Mouse (Mus musculus) hindbrain, embryonic 16.5 days (tissue): Measurements from ENCODE around the gene Gpx6. TPM values are rescaled to one million over a fixed set of nuclear protein-coding genes. Genes with fewer than 3 reads are reported as not detected.

ENCODE experiments used
- ATAC-seq: fragments of 200-750 bp; cut with Nextera tagmentation; 2 replicates; pipeline ENCODE4 v1.8.0; 2017; ENCODE audit warnings: moderate TSS enrichment, moderate library complexity
- H3K27ac ChIP-seq: fragments of 300-500 bp; sonication (generic); 2 replicates; pipeline ENCODE4 v1.5.1; 2014; ENCODE audit warnings: low read depth, mild to moderate bottlenecking, control low read depth, low read length, moderate library complexity
- H3K27me3 ChIP-seq: fragments of 300-500 bp; sonication (generic); replicated peaks from 2 replicates; pipeline ENCODE4 v1.6.1; 2014; ENCODE audit warnings: low read length; ENCODE audit not compliant: control insufficient read depth, insufficient read depth
- H3K36me3 ChIP-seq: fragments of 300-500 bp; sonication (generic); 2 replicates; pipeline ENCODE4 v1.6.1; 2014; ENCODE audit warnings: mild to moderate bottlenecking, low read length, moderate library complexity, mixed read lengths; ENCODE audit not compliant: control insufficient read depth, insufficient read depth
- H3K4me1 ChIP-seq: fragments of 300-500 bp; sonication (generic); 2 replicates; pipeline ENCODE4 v1.6.1; 2014; ENCODE audit warnings: low read depth, low read length; ENCODE audit not compliant: control insufficient read depth, insufficient read depth
- H3K4me2 ChIP-seq: fragments of 300-500 bp; sonication (generic); 2 replicates; pipeline ENCODE4 v1.6.1; 2014; ENCODE audit warnings: mild to moderate bottlenecking, low read length, control low read depth, moderate library complexity
- H3K4me3 ChIP-seq: fragments of 300-500 bp; sonication (generic); 2 replicates; pipeline ENCODE4 v1.5.1; 2014; ENCODE audit warnings: mild to moderate bottlenecking, low read length, control low read depth, moderate library complexity
- H3K9ac ChIP-seq: fragments of 300-500 bp; sonication (generic); 2 replicates; pipeline ENCODE4 v1.6.1; 2014; ENCODE audit warnings: low read depth, mild to moderate bottlenecking, control low read depth, low read length, moderate library complexity
- H3K9me3 ChIP-seq: fragments of 300-500 bp; sonication (generic); 2 replicates; pipeline ENCODE4 v1.6.1; 2014; ENCODE audit warnings: mild to moderate bottlenecking, low read length, moderate library complexity; ENCODE audit not compliant: control insufficient read depth
- WGBS: fragments of 180-500 bp; shearing (Covaris S2); extraction: QIAGEN DNeasy Blood & Tissue Kit; methylation state at CpG from one replicate; pipeline ENCODE4 v1.1.7; 2014; 5-methylcytosine and 5-hydroxymethylcytosine counted together
- polyA plus RNA-seq: library from polyadenylated mRNA; unstranded; fragments of >200 nt; fragmentation: Nextera tagmentation; extraction: Ambion mirVana; gene quantifications from 2 replicates; pipeline ENCODE4 v1.2.1, GENCODE M21; 2015

Gene Gpx6
- polyA plus RNA-seq, 1 experiment from 2014 or later = 0.64 TPM

DNA sequence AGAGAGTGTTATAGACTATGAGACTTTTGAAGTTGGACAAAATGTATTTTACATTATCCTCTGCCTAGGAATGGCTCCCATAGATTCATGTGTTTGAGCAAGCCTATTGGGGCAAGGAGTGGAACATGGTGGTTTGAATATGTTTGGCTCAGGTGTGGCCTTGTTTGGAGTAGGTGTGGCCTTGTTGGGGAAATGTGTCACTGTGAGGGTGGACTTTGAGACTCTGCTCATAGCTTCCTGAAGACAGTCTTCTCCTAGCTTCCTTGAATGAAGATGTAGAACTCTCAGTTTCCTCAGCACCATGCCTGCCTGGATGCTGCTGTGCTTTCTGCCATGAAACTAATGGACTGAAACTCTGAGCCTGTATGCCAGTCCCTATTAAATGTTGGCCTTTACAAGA is 38.7 kb downstream of the Gpx6 start:
- Histone ChIP-seq H3K9ac (no peak overlapping the region), H3K36me3 (no peaks in the 10 kb centered on the region), H3K4me2 (no peak overlapping the region), H3K27me3 (no peaks in the 10 kb centered on the region), H3K4me1 (no peaks in the 10 kb centered on the region), H3K9me3 (no peaks in the 10 kb centered on the region), H3K27ac (no peak overlapping the region), H3K4me3 (no peak overlapping the region)
- no peak for ATAC-seq

DNA sequence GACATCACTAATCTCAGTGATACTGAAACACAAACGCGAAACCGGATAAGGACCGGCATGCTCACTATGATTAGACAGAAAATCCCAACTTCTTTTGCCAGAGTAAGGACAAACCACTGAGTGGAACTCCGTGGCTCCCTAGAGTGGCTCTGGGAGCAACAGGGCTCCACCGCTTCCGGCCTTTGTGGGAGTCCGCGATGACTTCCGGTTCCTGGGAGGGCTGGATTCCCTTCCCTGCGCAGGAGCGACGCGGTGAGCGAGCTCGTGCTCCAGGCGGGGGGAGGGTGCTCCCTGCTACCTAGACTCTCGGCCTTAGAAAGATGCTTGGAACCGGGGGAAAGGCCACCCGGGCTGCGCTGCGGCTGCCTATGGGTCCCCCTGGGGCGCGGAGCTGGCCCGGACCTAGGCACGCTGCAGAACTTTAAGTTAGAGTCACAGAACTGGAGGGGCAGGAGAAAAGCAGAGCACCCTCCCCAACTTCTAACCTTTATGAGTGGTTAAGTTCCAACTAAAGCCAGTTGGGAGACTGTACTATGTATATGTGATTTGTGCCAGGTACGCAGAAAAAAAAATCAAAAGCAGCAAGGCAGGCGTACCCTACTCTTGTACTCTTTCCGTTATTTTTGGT is 50.8 kb downstream of the Gpx6 start, which contains the start of gene Zscan12:
TSS of gene Zscan12 (plus strand) at position 200 of the 628 bp plus-strand sequence.
- Histone ChIP-seq H3K27ac (peak within 1 kb of the TSS; percentile 77), H3K4me1 (peaks cover 17% of the 10 kb centered on the region), H3K4me3 (peak within 1 kb of the TSS; percentile 94), H3K4me2 (peak within 1 kb of the TSS; percentile 68), H3K27me3 (no peaks in the 10 kb centered on the region), H3K9me3 (no peaks in the 10 kb centered on the region), H3K36me3 (no peaks in the 10 kb centered on the region), H3K9ac (peak within 1 kb of the TSS; percentile 94)
- ATAC-seq = peak; percentile 100
- WGBS = 1% methylated on average over 24 of the region's 29 CpGs

GRCm38 (mm10) chr13:21363719-21364118 is 51.8 kb downstream of the Gpx6 start:
- Histone ChIP-seq H3K27me3 (no peaks in the 10 kb centered on the region), H3K27ac (no peak overlapping the region), H3K4me1 (peaks cover 17% of the 10 kb centered on the region), H3K36me3 (peaks cover under 1% of the 10 kb centered on the region; the same call in 1 of the 2 replicates), H3K4me3 (peak overlapping the region; percentile 94), H3K4me2 (peak overlapping the region; percentile 68), H3K9ac (no peak overlapping the region; the same call in 1 of the 2 replicates), H3K9me3 (no peaks in the 10 kb centered on the region)
- WGBS = 65% methylated on average over 12 of the region's 12 CpGs
- no peak for ATAC-seq

- H3K36me3 ChIP-seq = peaks cover 17% of the 10 kb centered on the region
- WGBS = 84% methylated on average over 6 of the region's 6 CpGs
- H3K27me3 ChIP-seq = no peaks in the 10 kb centered on the region
- H3K9me3 ChIP-seq = no peaks in the 10 kb centered on the region
- H3K27ac ChIP-seq = no peak overlapping the region
- no peak for ATAC-seq
- no peak overlapping the region for H3K4me3 ChIP-seq
- peaks cover 17% of the 10 kb centered on the region for H3K4me1 ChIP-seq
- no peak overlapping the region for H3K4me2 ChIP-seq
- H3K9ac ChIP-seq = no peak overlapping the region
These were observed 54.7 kb downstream of the Gpx6 start for GRCm38 (mm10) chr13:21366635-21367034.

Other genes with a start within 250 kb of the Gpx6 start
- gene Olfr1370, start 237.2 kb upstream of the Gpx6 start, polyA plus RNA-seq = not detected in 2 replicates
- 0.04 and 0.05 TPM in 2 replicates for gene Olfr1369-ps1, start 200.6 kb upstream of the Gpx6 start, polyA plus RNA-seq
- not detected in 2 replicates for gene Olfr263, start 182.5 kb upstream of the Gpx6 start, polyA plus RNA-seq
- gene Olfr1368, start 166.3 kb upstream of the Gpx6 start, polyA plus RNA-seq = not detected in 2 replicates
- gene Trim27, start 132.7 kb upstream of the Gpx6 start, polyA plus RNA-seq = 70.1 and 75.0 TPM in 2 replicates
- gene Gpx5, start 19.4 kb upstream of the Gpx6 start, polyA plus RNA-seq = not detected in 2 replicates
- gene Olfr1367, start 34.8 kb downstream of the Gpx6 start, polyA plus RNA-seq = not detected in 2 replicates
- gene Zscan12, start 50.7 kb downstream of the Gpx6 start, polyA plus RNA-seq = 10.1 and 12.0 TPM in 2 replicates
- gene Zkscan3, start 90.6 kb downstream of the Gpx6 start, polyA plus RNA-seq = 60.5 and 63.0 TPM in 2 replicates
- gene Pgbd1, start 128.9 kb downstream of the Gpx6 start, polyA plus RNA-seq = 2.8 and 3.5 TPM in 2 replicates
- 17.6 and 20.6 TPM in 2 replicates for gene Zscan26, start 141.6 kb downstream of the Gpx6 start, polyA plus RNA-seq
- gene Nkapl, start 156.4 kb downstream of the Gpx6 start, polyA plus RNA-seq = 2.5 and 3.2 TPM in 2 replicates
- gene Zkscan4, start 166.8 kb downstream of the Gpx6 start, polyA plus RNA-seq = 10.8 and 11.3 TPM in 2 replicates
- not detected in 2 replicates for gene Gm10065, start 167.3 kb downstream of the Gpx6 start, polyA plus RNA-seq
- 0.64 and 2.0 TPM in 2 replicates for gene AK157302, start 183.1 kb downstream of the Gpx6 start, polyA plus RNA-seq
- 6.5 and 23.7 TPM in 2 replicates for gene Gm11273, start 189.3 kb downstream of the Gpx6 start, polyA plus RNA-seq
- gene Zkscan8, start 219.0 kb downstream of the Gpx6 start, polyA plus RNA-seq = 4.3 and 4.4 TPM in 2 replicates
- gene Olfr1366, start 230.7 kb downstream of the Gpx6 start, polyA plus RNA-seq = 0.11 and 0.13 TPM in 2 replicates
- gene Olfr1535, start 247.8 kb downstream of the Gpx6 start, polyA plus RNA-seq = 0.05 and 0.09 TPM in 2 replicates